Mouse (Mus musculus): Measurements from ENCODE around the gene 4933403O08Rik.

Gene 4933403O08Rik

DNA sequence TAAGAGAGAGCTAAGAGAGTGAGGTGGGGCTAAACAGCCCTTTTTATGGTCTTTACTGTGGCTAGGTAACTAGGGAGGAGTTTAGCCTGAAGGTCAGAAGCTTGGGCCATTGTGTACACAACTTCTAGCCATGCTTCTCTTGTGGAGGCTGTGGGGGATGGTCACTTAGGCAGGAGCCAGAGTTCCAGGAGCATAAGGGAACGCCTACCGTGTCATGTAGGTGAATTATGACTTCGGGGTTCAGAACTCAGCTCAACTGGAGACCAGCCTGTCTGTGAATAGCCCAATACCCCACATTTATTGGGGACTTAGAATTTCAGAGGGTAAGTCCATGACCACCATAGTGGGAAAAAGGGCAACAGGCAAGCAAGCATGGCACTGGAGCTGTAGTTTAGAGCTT, at the start of gene 4933403O08Rik:
TSS of gene 4933403O08Rik (plus strand) at position 301 of the 400 bp plus-strand sequence.
- 98% methylated on average over 3 of the region's 3 CpGs for WGBS

DNA sequence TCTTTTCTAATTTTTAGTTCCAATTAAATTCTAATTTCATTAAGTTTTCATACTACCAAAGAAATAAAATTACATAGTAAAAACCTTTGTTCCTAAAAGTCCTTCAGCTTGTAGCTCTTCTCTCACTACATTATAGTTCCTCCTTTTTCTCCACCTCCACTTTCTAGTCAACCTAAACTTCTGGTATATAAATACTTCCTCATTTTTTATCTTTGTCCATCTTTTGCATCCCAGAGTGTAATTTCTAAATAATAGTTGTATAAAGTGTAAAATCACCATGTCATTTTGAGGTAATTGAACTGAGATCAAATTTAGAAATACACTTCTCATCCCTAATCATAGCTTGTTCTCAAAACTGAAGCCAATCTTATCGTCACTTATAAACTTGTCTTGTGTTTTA, 4.1 kb downstream of the 4933403O08Rik start:
- WGBS, result 93% methylated on average over 1 of the region's 1 CpGs

DNA sequence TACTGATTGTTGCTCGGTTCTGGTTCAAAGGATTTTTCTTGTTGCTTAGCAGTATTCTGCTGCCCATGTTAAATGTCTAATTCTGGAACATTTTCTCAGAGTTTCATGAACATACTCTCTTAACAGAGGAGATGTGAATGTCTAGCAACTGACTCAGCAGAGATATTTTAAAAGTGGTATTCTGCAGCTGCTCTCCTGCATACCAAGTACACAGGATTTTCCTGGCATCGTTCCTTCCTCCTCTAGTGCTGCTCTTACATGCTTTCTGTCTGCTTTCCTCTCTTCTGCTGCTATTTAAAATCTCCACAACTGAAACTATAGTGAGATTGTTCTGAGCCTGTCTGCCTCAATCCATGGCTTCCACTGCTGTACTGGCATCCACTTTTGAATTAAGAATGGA, 16.7 kb downstream of the 4933403O08Rik start:
- 43% methylated on average over 2 of the region's 2 CpGs for WGBS

DNA sequence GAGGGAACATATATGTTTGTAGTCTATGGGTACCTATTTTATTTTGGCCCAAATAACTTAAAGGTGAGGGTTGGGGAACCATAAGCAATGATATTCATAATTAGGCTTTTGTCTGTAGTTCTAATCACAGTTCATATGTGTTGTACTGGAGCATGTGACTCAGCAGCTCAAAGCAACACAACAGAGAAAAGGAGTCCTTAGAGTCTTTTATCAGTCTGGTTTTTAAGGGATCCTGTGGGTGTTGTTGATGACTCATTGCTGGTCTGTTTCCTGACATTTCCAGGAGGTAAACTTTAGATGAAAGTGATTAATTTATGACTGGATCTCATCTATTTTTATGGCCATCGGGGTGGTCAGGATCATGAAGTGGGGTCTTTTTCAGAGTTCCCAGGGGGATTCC, 34.7 kb downstream of the 4933403O08Rik start:
- WGBS, result 72% methylated on average over 1 of the region's 1 CpGs

All from cerebral cortex, adult 2 months (tissue).